Mouse (Mus musculus) midbrain, embryonic 11.5 days (tissue): ENCODE results near the gene Rtn4rl1. TPM values are rescaled to one million over a fixed set of nuclear protein-coding genes. Genes with fewer than 3 reads are reported as not detected.

Experiments used
- ATAC-seq: fragments of 200-750 bp; cut with Nextera tagmentation; 2 replicates; pipeline ENCODE4 v1.8.0; 2017; ENCODE audit warnings: moderate TSS enrichment, moderate library complexity; ENCODE audit not compliant: low FRiP score
- DNase-seq: peaks from one replicate; pipeline ENCODE4 v3.0.0; 2015; ENCODE audit warnings: low spot score; ENCODE audit errors: missing footprints
- H3K27ac ChIP-seq: fragments of 300-500 bp; sonication (generic); 2 replicates; pipeline ENCODE4 v1.5.1; 2014; ENCODE audit warnings: low read depth, low read length
- H3K27me3 ChIP-seq: fragments of 300-500 bp; sonication (generic); 2 replicates; pipeline ENCODE4 v1.6.1; 2014; ENCODE audit warnings: mild to moderate bottlenecking, low read length, moderate library complexity, mixed read lengths; ENCODE audit not compliant: control insufficient read depth, insufficient read depth
- H3K36me3 ChIP-seq: fragments of 300-500 bp; sonication (generic); 2 replicates; pipeline ENCODE4 v1.6.1; 2014; ENCODE audit warnings: mild to moderate bottlenecking, low read length, moderate library complexity, mixed read lengths; ENCODE audit not compliant: control insufficient read depth, insufficient read depth
- H3K4me1 ChIP-seq: fragments of 300-500 bp; sonication (generic); 2 replicates; pipeline ENCODE4 v1.6.1; 2014; ENCODE audit warnings: low read length; ENCODE audit not compliant: control insufficient read depth, insufficient read depth
- H3K4me2 ChIP-seq: fragments of 300-500 bp; sonication (generic); 2 replicates; pipeline ENCODE4 v1.6.1; 2014; ENCODE audit warnings: mild to moderate bottlenecking, moderate library complexity
- H3K4me3 ChIP-seq: fragments of 300-500 bp; sonication (generic); 2 replicates; pipeline ENCODE4 v1.5.1; 2014; ENCODE audit warnings: low read depth, low read length
- H3K9ac ChIP-seq: fragments of 300-500 bp; sonication (generic); 2 replicates; pipeline ENCODE4 v1.6.1; 2014; ENCODE audit warnings: low read length
- H3K9me3 ChIP-seq: fragments of 300-500 bp; sonication (generic); 2 replicates; pipeline ENCODE4 v1.6.1; 2016; ENCODE audit warnings: low read length; ENCODE audit not compliant: control insufficient read depth
- WGBS: fragments of 180-500 bp; shearing (Covaris S2); extraction: QIAGEN DNeasy Blood & Tissue Kit; methylation state at CpG from one replicate; pipeline ENCODE4 v1.1.7; 2014; 5-methylcytosine and 5-hydroxymethylcytosine counted together
- polyA plus RNA-seq: library from polyadenylated mRNA; unstranded; fragments of >200 nt; fragmentation: Nextera tagmentation; extraction: Ambion mirVana; gene quantifications from 2 replicates; pipeline ENCODE4 v1.2.1, GENCODE M21; 2014

Gene Rtn4rl1
- polyA plus RNA-seq, 1 experiment from 2014 or later = 4.6 TPM

GRCm38 (mm10) chr11:75192336-75193214 lies 1.0 kb upstream of the Rtn4rl1 start:
- peaks cover 51% of the 10 kb centered on the region for H3K27me3 ChIP-seq
- H3K9me3 ChIP-seq = no peaks in the 10 kb centered on the region
- H3K27ac ChIP-seq = no peak overlapping the region
- peaks cover 36% of the 10 kb centered on the region for H3K4me1 ChIP-seq
- ATAC-seq (peak; percentile 49), DNase-seq (peak; percentile 94)
- H3K9ac ChIP-seq = no peak overlapping the region
- no peaks in the 10 kb centered on the region for H3K36me3 ChIP-seq
- peak overlapping the region; percentile 48 for H3K4me3 ChIP-seq
- H3K4me2 ChIP-seq = peak overlapping the region; percentile 72
- WGBS = 24% methylated on average over 13 of the region's 13 CpGs

- peaks cover 51% of the 10 kb centered on the region for H3K27me3 ChIP-seq
- H3K9me3 ChIP-seq = no peaks in the 10 kb centered on the region
- H3K4me2 ChIP-seq = peak overlapping the region; percentile 72
- ATAC-seq = no peak
- peak; percentile 93 for DNase-seq
- peaks cover 34% of the 10 kb centered on the region for H3K4me1 ChIP-seq
- H3K4me3 ChIP-seq = peak overlapping the region; percentile 48
- H3K9ac ChIP-seq = peak overlapping the region; percentile 51
- under 1% methylated on average over 52 of the region's 52 CpGs for WGBS
- 0 out of 2 replicates have a peak overlapping the region, but pooled peaks have one; percentile 30 for H3K27ac ChIP-seq
- H3K36me3 ChIP-seq = no peaks in the 10 kb centered on the region
These were observed 702 bp downstream of the Rtn4rl1 start for GRCm38 (mm10) chr11:75194121-75194849.

GRCm38 (mm10) chr11:75194850-75195461 lies 1.4 kb downstream of the Rtn4rl1 start:
- ATAC-seq (peak; percentile 28; the same call in 1 of the 2 replicates), DNase-seq (peak; percentile 96)
- Histone ChIP-seq H3K9me3 (no peaks in the 10 kb centered on the region), H3K4me1 (peaks cover 28% of the 10 kb centered on the region), H3K4me2 (peak overlapping the region; percentile 72), H3K9ac (peak overlapping the region; percentile 51; the same call in 1 of the 2 replicates), H3K36me3 (no peaks in the 10 kb centered on the region), H3K27me3 (peaks cover 51% of the 10 kb centered on the region), H3K27ac (no peak overlapping the region), H3K4me3 (peak overlapping the region; percentile 48)
- WGBS = 0% methylated on average over 38 of the region's 39 CpGs

GRCm38 (mm10) chr11:75196131-75196530 lies 2.5 kb downstream of the Rtn4rl1 start:
- Histone ChIP-seq H3K27ac (no peak overlapping the region), H3K27me3 (peaks cover 51% of the 10 kb centered on the region), H3K4me3 (no peak overlapping the region), H3K4me2 (no peak overlapping the region), H3K9ac (no peak overlapping the region), H3K36me3 (no peaks in the 10 kb centered on the region), H3K9me3 (no peaks in the 10 kb centered on the region), H3K4me1 (peaks cover 28% of the 10 kb centered on the region)
- ATAC-seq (no peak), DNase-seq (no peak)
- WGBS = 47% methylated on average over 6 of the region's 6 CpGs

- Histone ChIP-seq H3K4me3 (no peak overlapping the region), H3K27ac (no peak overlapping the region), H3K9ac (no peak overlapping the region), H3K4me2 (no peak overlapping the region), H3K36me3 (no peaks in the 10 kb centered on the region), H3K9me3 (no peaks in the 10 kb centered on the region), H3K4me1 (peaks cover 33% of the 10 kb centered on the region), H3K27me3 (peaks cover 39% of the 10 kb centered on the region)
- ATAC-seq = no peak
- no peak for DNase-seq
- WGBS = 28% methylated on average over 7 of the region's 7 CpGs
These were observed 4.4 kb downstream of the Rtn4rl1 start for GRCm38 (mm10) chr11:75197956-75198355.

GRCm38 (mm10) chr11:75198792-75199191 lies 5.2 kb downstream of the Rtn4rl1 start:
- H3K4me2 ChIP-seq = no peak overlapping the region
- DNase-seq (no peak), ATAC-seq (no peak)
- H3K9ac ChIP-seq = no peak overlapping the region
- H3K4me1 ChIP-seq = peaks cover 25% of the 10 kb centered on the region
- H3K36me3 ChIP-seq = no peaks in the 10 kb centered on the region
- peaks cover 31% of the 10 kb centered on the region for H3K27me3 ChIP-seq
- WGBS = 69% methylated on average over 4 of the region's 4 CpGs
- H3K27ac ChIP-seq = no peak overlapping the region
- no peak overlapping the region for H3K4me3 ChIP-seq
- H3K9me3 ChIP-seq = no peaks in the 10 kb centered on the region

- H3K4me2 ChIP-seq = no peak overlapping the region
- H3K4me1 ChIP-seq = peaks cover 13% of the 10 kb centered on the region
- peaks cover 19% of the 10 kb centered on the region for H3K27me3 ChIP-seq
- H3K4me3 ChIP-seq = no peak overlapping the region
- DNase-seq = no peak
- no peak for ATAC-seq
- H3K9me3 ChIP-seq = no peaks in the 10 kb centered on the region
- no peaks in the 10 kb centered on the region for H3K36me3 ChIP-seq
- H3K9ac ChIP-seq = no peak overlapping the region
- no peak overlapping the region for H3K27ac ChIP-seq
- 83% methylated on average over 5 of the region's 5 CpGs for WGBS
These were observed 6.4 kb downstream of the Rtn4rl1 start for GRCm38 (mm10) chr11:75199951-75200350.

GRCm38 (mm10) chr11:75200935-75201334 lies 7.4 kb downstream of the Rtn4rl1 start:
- WGBS = 92% methylated on average over 12 of the region's 12 CpGs
- no peak overlapping the region for H3K9ac ChIP-seq
- H3K4me2 ChIP-seq = no peak overlapping the region
- no peak overlapping the region for H3K4me3 ChIP-seq
- peaks cover 7% of the 10 kb centered on the region; the same call in 1 of the 2 replicates for H3K4me1 ChIP-seq
- no peak for DNase-seq
- no peaks in the 10 kb centered on the region for H3K9me3 ChIP-seq
- ATAC-seq = no peak
- no peaks in the 10 kb centered on the region for H3K36me3 ChIP-seq
- H3K27me3 ChIP-seq = peaks cover 9% of the 10 kb centered on the region
- no peak overlapping the region for H3K27ac ChIP-seq
